Mouse (Mus musculus) kidney, adult 2 months (tissue): ENCODE data around the gene Il31ra.

Experiments
- CTCF ChIP-seq: fragments of 200-500 bp; conservative IDR thresholded peaks from 2 replicates; pipeline ENCODE4 v1.5.1; 2011; ENCODE audit warnings: low read depth, mild to moderate bottlenecking, control low read depth, low read length, moderate library complexity, mixed read lengths; ENCODE audit not compliant: insufficient read depth, insufficient read length
- POLR2A ChIP-seq: fragments of 200-500 bp; IDR thresholded peaks from one replicate; pipeline ENCODE4 v1.6.1; 2011; ENCODE audit warnings: low read depth, low read length, control low read depth

DNA sequence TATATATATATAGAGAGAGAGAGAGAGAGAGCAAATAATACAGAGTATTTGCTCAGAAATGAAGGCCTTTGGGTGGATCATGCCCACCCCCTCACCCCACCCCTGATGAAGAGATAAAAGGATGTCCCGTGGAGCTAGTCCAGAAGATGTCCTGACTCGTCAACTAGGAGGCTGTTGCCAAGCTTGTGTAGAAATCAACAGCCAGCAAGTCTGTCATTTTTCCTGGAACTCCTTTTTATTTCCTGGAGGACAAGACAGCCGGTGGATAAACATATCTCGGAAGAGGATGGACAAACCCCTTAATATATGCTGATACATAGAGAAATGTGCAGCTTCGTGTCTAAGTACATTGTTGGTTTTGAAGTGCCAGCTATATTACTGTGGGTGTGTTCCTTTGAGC lies 81.3 kb downstream of the Il31ra start:
- TF ChIP-seq CTCF (no peak), POLR2A (no peak)
